Mouse (Mus musculus) yolk sac, embryonic 10.5 days (tissue): ENCODE results near the gene Gm20388.
A peak's percentile ranks its signal among the peaks of the same experiment; 100 is the strongest.

Experiments used
- DNase-seq: peaks from one replicate; pipeline ENCODE4 v3.0.0-alpha.2; 2017; ENCODE audit warnings: low spot score

Gm20388 gene

GRCm38 (mm10) chr8:121255727-121256265, 1345.2 kb downstream of the Gm20388 start:
- DNase-seq, result no peak

GRCm38 (mm10) chr8:121258126-121258792, 1347.6 kb downstream of the Gm20388 start:
- DNase-seq, result peak; percentile 15

- DNase-seq, result peak; percentile 27
Observed at GRCm38 (mm10) chr8:121262728-121263389, 1352.2 kb downstream of the Gm20388 start.

GRCm38 (mm10) chr8:121263390-121263775, 1352.7 kb downstream of the Gm20388 start:
- no peak for DNase-seq

- DNase-seq, result no peak
Observed at GRCm38 (mm10) chr8:121264260-121264659, 1353.6 kb downstream of the Gm20388 start.

- DNase-seq, result no peak
Observed at GRCm38 (mm10) chr8:121271542-121271941, 1360.9 kb downstream of the Gm20388 start.

- DNase-seq, result peak; percentile 54
Observed at GRCm38 (mm10) chr8:121273195-121273594, 1362.6 kb downstream of the Gm20388 start.

GRCm38 (mm10) chr8:121273620-121274019, 1363.0 kb downstream of the Gm20388 start:
- no peak for DNase-seq

GRCm38 (mm10) chr8:121280414-121280813, 1369.8 kb downstream of the Gm20388 start:
- DNase-seq, result peak; percentile 71

- DNase-seq, result no peak
Observed at GRCm38 (mm10) chr8:121289346-121289745, 1378.7 kb downstream of the Gm20388 start.

- DNase-seq, result no peak
Observed at GRCm38 (mm10) chr8:121290547-121290946, 1379.9 kb downstream of the Gm20388 start.

GRCm38 (mm10) chr8:121293418-121293817, 1382.8 kb downstream of the Gm20388 start:
- no peak for DNase-seq

GRCm38 (mm10) chr8:121294234-121295108, 1383.8 kb downstream of the Gm20388 start:
- DNase-seq, result peak; percentile 78

GRCm38 (mm10) chr8:121296082-121296481, 1385.4 kb downstream of the Gm20388 start:
- DNase-seq, result no peak

GRCm38 (mm10) chr8:121296597-121296996, 1386.0 kb downstream of the Gm20388 start:
- no peak for DNase-seq

GRCm38 (mm10) chr8:121297299-121297698, 1386.7 kb downstream of the Gm20388 start:
- no peak for DNase-seq

GRCm38 (mm10) chr8:121300066-121300465, 1389.4 kb downstream of the Gm20388 start:
- DNase-seq, result no peak

GRCm38 (mm10) chr8:121300501-121301411, 1390.1 kb downstream of the Gm20388 start:
- DNase-seq, result no peak

- peak; percentile 69 for DNase-seq
Observed at GRCm38 (mm10) chr8:121301431-121301830, 1390.8 kb downstream of the Gm20388 start.

GRCm38 (mm10) chr8:121301978-121302649, 1391.5 kb downstream of the Gm20388 start:
- DNase-seq, result no peak

- DNase-seq, result no peak
Observed at GRCm38 (mm10) chr8:121307723-121308122, 1397.1 kb downstream of the Gm20388 start.
